Mouse (Mus musculus): Measurements from ENCODE around the gene Tifa. TPM values are rescaled to one million over a fixed set of nuclear protein-coding genes. Genes with fewer than 3 reads are reported as not detected.

The Tifa gene
- total and polyA plus RNA-seq, 3 experiments = 1.3 to 2.3 (median 1.6) TPM

DNA sequence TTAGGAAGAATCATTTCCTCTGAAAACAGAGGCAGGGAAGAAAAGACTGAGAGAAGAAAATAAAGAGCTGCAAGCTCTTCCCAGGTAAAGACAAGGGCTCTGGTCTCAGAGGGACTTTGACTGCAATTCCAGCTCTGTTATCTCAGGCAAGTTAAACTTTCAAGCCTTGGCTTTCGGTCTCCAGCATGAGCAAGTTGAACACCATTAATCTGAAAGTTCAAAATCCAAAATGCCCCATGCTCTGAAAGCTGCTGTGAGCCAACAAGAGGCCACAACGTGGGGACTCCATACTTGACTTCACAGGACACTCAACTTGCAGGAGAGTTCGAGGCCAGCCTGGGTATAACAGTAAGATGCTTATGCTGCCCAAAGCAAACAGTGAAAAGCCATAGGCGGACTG, 44.4 kb downstream of the Tifa start:
- no peak for TF ChIP-seq POLR2A (IDR thresholded peaks at IDR 0.05; ENCODE audit: insufficient read depth, low read depth, low read length)
- TF ChIP-seq EP300 (IDR thresholded peaks at IDR 0.05; ENCODE audit: insufficient read depth, low read depth, low read length) = no peak
- TF ChIP-seq CTCF (IDR thresholded peaks at IDR 0.05) = no peak
- intact Hi-C loops (cut with DNase I) = no loop called here
- WGBS = 80% methylated on average over 4 of the region's 4 CpGs
- H3K79me2 ChIP-seq (replicated peaks; ENCODE audit: control insufficient read depth, insufficient read depth, low read length) = peaks cover 2% of the 10 kb centered on the region
- H3K27ac ChIP-seq = no peak overlapping the region
- H3K27me3 ChIP-seq (ENCODE audit: control insufficient read depth, insufficient read depth, low read length) = no peaks in the 10 kb centered on the region
- DNase-seq = no peak
- no peaks in the 10 kb centered on the region; the same call in 1 of the 2 replicates for H3K4me1 ChIP-seq (ENCODE audit: control insufficient read depth, insufficient read depth, low read length)
- no peak overlapping the region for H3K4me3 ChIP-seq
- H3K9ac ChIP-seq (ENCODE audit: low read depth, low read length) = no peak overlapping the region
- no peaks in the 10 kb centered on the region for H3K36me3 ChIP-seq (ENCODE audit: control insufficient read depth, insufficient read depth, low read length)

DNA sequence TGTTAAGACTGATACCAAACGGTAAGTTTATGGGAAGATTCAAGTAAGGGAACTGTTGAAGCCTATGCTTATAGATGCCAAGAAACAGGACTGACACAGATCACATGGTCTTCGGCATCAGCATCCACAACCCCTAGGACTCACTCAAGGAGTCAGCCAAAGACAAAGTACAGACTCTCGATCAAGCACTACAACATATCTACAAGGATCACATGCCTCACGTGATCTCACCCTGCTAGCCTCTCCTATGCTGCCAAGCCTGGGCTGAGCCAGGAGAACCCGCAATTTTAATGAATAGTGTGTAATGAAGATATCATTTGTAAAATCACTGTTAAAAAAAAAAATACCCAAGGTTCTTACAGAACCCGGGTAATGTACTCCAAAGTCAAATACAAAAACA, 46.0 kb downstream of the Tifa start:
- H3K79me2 ChIP-seq (replicated peaks; ENCODE audit: control insufficient read depth, insufficient read depth, low read length) = no peaks in the 10 kb centered on the region; the same call in 1 of the 2 replicates
- 61% methylated on average over 6 of the region's 6 CpGs for whole genome bisulfite sequencing
- no peaks in the 10 kb centered on the region for H3K36me3 ChIP-seq (ENCODE audit: control insufficient read depth, insufficient read depth, low read length)
- no peak for DNase-seq
- H3K4me3 ChIP-seq = no peak overlapping the region
- H3K9ac ChIP-seq (ENCODE audit: low read depth, low read length) = no peak overlapping the region
- no peak for TF ChIP-seq CTCF (IDR thresholded peaks at IDR 0.05)
- TF ChIP-seq EP300 (IDR thresholded peaks at IDR 0.05; ENCODE audit: insufficient read depth, low read depth, low read length) = no peak
- no peak for TF ChIP-seq POLR2A (IDR thresholded peaks at IDR 0.05; ENCODE audit: insufficient read depth, low read depth, low read length)
- intact Hi-C loops (cut with DNase I) = loop anchor here (5.0 kb wide), 1 partner anchor 283 kb away; the partner anchor contains the start of genes Larp7 and Zgrf1
- no peaks in the 10 kb centered on the region for H3K27me3 ChIP-seq (ENCODE audit: control insufficient read depth, insufficient read depth, low read length)
- H3K4me1 ChIP-seq (ENCODE audit: control insufficient read depth, insufficient read depth, low read length) = no peaks in the 10 kb centered on the region; the same call in 1 of the 2 replicates
- no peak overlapping the region for H3K27ac ChIP-seq

DNA sequence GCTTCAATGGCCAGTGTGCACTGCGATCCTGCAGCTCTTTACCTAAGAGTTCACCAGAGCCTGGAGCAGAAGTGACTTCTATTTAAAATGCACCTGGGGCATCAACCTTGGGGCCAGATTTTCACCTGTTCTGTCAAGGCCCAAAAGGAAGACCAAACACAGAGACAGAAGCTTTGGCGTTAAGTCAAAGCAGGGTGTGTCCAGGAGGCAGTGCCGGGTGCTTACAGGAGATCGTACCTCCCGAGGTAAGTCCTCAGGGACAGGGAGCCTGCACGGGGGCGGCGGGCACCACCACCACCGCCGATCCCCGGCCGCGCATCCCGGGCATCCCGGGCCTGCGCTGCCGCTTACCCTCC, 47.2 kb downstream of the Tifa start:
- TF ChIP-seq POLR2A (IDR thresholded peaks at IDR 0.05; ENCODE audit: insufficient read depth, low read depth, low read length) = no peak
- TF ChIP-seq EP300 (IDR thresholded peaks at IDR 0.05; ENCODE audit: insufficient read depth, low read depth, low read length) = no peak
- no peak for TF ChIP-seq CTCF (IDR thresholded peaks at IDR 0.05)
- H3K36me3 ChIP-seq (ENCODE audit: control insufficient read depth, insufficient read depth, low read length) = no peaks in the 10 kb centered on the region
- no peaks in the 10 kb centered on the region; the same call in 1 of the 2 replicates for H3K79me2 ChIP-seq (replicated peaks; ENCODE audit: control insufficient read depth, insufficient read depth, low read length)
- DNase-seq = no peak
- 0 out of 2 replicates have a peak, but pooled peaks cover 2% of the 10 kb centered on the region for H3K27me3 ChIP-seq (ENCODE audit: control insufficient read depth, insufficient read depth, low read length)
- 0% methylated on average over 17 of the region's 17 CpGs for WGBS
- peak overlapping the region; percentile 76 for H3K9ac ChIP-seq (ENCODE audit: low read depth, low read length)
- H3K4me3 ChIP-seq = peak overlapping the region; percentile 88
- peak overlapping the region; percentile 76 for H3K27ac ChIP-seq
- H3K4me1 ChIP-seq (ENCODE audit: control insufficient read depth, insufficient read depth, low read length) = no peaks in the 10 kb centered on the region; the same call in 1 of the 2 replicates
- intact Hi-C loops (cut with DNase I) = loop anchor here (2.0 to 5.0 kb wide), 3 partner anchors 46 to 284 kb away; partner anchors contain the start of genes Fam241a, Larp7 and Zgrf1

DNA sequence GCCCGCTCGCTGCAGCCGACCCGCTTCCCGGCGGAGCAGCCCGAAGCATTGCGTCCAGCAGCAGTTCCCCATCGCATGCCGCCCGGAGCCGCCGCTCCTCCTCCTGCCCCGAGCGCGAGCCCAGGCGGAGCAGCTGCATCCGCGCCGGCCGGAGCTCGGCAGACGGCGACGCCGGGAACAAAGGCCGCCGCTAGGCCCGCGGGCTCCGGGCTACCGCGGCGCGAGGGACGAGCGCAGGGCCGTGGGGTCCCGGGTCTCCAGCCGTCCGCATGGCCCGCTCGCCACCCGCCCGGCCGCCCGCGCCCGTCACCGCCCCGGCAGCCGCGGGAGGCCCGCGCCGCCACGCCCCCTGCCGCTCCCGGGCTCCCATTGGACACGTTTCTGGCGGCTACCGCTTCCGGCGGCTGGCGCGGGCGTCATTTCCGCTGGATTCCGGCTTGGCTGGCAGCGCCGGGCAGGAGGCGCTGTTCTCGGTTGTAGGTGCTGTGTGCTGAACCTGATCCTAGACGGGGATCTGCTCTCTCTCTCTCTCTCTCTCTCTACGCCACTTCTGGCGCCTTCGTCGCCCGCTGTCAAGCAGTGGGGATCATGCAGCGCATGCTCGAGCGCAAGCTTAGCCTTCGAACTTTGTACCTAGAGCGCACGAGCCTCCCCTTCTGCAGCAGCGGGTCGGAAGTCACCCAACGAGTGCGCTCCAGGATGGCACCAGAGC, 47.7 kb downstream of the Tifa start, which contains the start of gene Ap1ar:
Gene Ap1ar, minus strand, starts transcription at position 370 of the 712 bp plus-strand sequence.
- intact Hi-C loops (cut with DNase I) = loop anchor here (2.0 to 5.0 kb wide), 3 partner anchors 47 to 285 kb away; partner anchors contain the start of genes Fam241a, Larp7 and Zgrf1

DNA sequence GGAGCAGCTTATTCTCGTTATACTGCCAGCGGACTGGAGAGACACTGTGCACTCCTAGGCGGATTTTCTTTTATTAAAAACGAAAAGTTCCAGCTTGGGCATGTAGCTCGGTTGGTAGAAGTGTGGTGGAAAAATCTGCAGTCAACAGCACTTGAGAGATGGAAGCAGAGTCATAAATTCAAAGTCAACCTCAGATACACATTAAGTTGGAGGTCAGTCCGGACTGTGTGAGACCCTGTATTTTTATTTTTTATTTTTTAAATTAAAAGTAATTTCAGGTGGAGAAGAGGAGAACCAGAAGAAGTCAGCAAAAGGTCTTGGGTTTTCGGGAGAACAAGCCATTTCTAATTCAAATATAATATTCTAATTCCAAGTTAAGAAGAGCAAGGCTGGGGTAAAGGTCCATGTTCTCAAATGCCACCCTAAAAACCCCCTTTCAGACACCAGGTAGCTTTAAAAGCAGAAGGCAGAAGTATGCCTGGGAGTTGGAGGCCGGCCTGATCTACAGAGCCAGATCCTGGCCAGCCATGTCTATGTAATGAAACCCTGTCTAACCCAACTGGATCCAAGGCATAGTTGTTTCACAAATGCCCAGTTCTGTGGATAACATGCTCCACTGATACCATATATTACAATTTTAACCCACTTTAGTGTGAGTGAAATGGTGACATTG, 48.5 kb downstream of the Tifa start:
- Histone ChIP-seq H3K4me1 (ENCODE audit: control insufficient read depth, insufficient read depth, low read length) (no peaks in the 10 kb centered on the region; the same call in 1 of the 2 replicates), H3K9ac (ENCODE audit: low read depth, low read length) (no peak overlapping the region; the same call in 1 of the 2 replicates), H3K27ac (peak overlapping the region; percentile 91), H3K4me3 (peak overlapping the region; percentile 85), H3K79me2 (replicated peaks; ENCODE audit: control insufficient read depth, insufficient read depth, low read length) (no peaks in the 10 kb centered on the region), H3K36me3 (ENCODE audit: control insufficient read depth, insufficient read depth, low read length) (no peaks in the 10 kb centered on the region), H3K27me3 (ENCODE audit: control insufficient read depth, insufficient read depth, low read length) (0 out of 2 replicates have a peak, but pooled peaks cover 2% of the 10 kb centered on the region)
- intact Hi-C loops (cut with DNase I) = loop anchor here (2.0 to 5.0 kb wide), 3 partner anchors 47 to 286 kb away; partner anchors contain the start of genes Fam241a, Larp7 and Zgrf1
- no peak for DNase-seq
- 31% methylated on average over 8 of the region's 8 CpGs for WGBS
- no peak for TF ChIP-seq POLR2A (IDR thresholded peaks at IDR 0.05; ENCODE audit: insufficient read depth, low read depth, low read length)
- no peak for TF ChIP-seq CTCF (IDR thresholded peaks at IDR 0.05)
- TF ChIP-seq EP300 (IDR thresholded peaks at IDR 0.05; ENCODE audit: insufficient read depth, low read depth, low read length) = no peak

More for the DNA sequence above, 47.7 kb downstream of the Tifa start, which contains the start of gene Ap1ar:
- TF ChIP-seq POLR2A (IDR thresholded peaks at IDR 0.05; ENCODE audit: insufficient read depth, low read depth, low read length) (peak; percentile 87), CTCF (IDR thresholded peaks at IDR 0.05) (peak; percentile 81), EP300 (IDR thresholded peaks at IDR 0.05; ENCODE audit: insufficient read depth, low read depth, low read length) (0 out of 2 replicates have a peak, but pooled peaks have one; percentile 71)
- H3K79me2 ChIP-seq (replicated peaks; ENCODE audit: control insufficient read depth, insufficient read depth, low read length) = no peaks in the 10 kb centered on the region; the same call in 1 of the 2 replicates
- peak within 1 kb of the TSS; percentile 76 for H3K9ac ChIP-seq (ENCODE audit: low read depth, low read length)
- no peaks in the 10 kb centered on the region; the same call in 1 of the 2 replicates for H3K4me1 ChIP-seq (ENCODE audit: control insufficient read depth, insufficient read depth, low read length)
- peak; percentile 98 for DNase-seq
- WGBS = under 1% methylated on average over 87 of the region's 89 CpGs
- peak within 1 kb of the TSS; percentile 88 for H3K4me3 ChIP-seq
- H3K27me3 ChIP-seq (ENCODE audit: control insufficient read depth, insufficient read depth, low read length) = 0 out of 2 replicates have a peak, but pooled peaks cover 2% of the 10 kb centered on the region
- H3K36me3 ChIP-seq (ENCODE audit: control insufficient read depth, insufficient read depth, low read length) = no peaks in the 10 kb centered on the region
- peak within 1 kb of the TSS; percentile 91 for H3K27ac ChIP-seq

Measured in heart, adult 2 months (tissue).